Mouse (Mus musculus): ENCODE measurements around the gene Exoc4. TPM values are rescaled to one million over a fixed set of nuclear protein-coding genes. Genes with fewer than 3 reads are reported as not detected.

The Exoc4 gene
- polyA plus RNA-seq, 1 experiment from 2014 or later, result 44.6 TPM

DNA sequence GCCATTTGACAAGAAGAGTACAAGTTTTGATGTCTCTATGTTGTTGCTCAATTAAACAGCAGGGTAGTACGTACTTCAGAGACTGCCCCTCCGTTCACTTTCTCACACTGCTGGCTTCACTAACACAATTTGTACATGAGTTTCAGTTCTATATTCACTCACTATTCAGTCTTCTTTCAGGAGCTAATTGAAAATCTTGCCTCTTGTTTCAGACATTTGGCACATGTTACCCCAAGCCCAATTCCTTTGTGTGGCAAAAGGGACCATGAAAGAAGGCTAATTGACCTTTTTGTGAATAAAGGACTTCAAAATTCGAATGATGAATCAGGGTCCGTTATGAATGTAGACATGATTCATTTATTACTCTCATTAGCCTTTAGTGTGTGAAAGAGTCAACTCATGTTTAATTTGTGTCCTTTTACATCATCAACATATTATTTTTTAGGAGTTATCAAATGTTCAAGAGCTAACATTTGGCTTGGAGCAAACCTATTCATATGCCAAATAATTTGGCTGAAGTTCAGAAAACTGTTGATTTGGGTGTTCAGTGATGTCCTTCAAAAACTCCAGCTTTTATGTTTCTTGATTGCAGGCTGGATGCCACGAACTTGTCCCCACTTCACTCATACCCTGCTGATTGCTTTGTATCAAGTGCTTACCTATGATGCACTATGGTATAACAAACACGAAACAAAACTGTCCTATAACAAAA is 467.5 kb downstream of the Exoc4 start:
- DNase-seq (ENCODE audit: low spot score) (no peak), ATAC-seq (ENCODE audit: low FRiP score) (no peak)
- 82% methylated on average over 6 of the region's 6 CpGs for WGBS
- Histone ChIP-seq H3K27ac (ENCODE audit: low read depth, low read length) (no peak overlapping the region), H3K4me1 (replicated peaks; ENCODE audit: control insufficient read depth, insufficient read depth, low read length) (no peaks in the 10 kb centered on the region), H3K4me2 (replicated peaks; ENCODE audit: low read depth, low read length) (no peak overlapping the region), H3K36me3 (ENCODE audit: control insufficient read depth, insufficient read depth, low read length) (no peaks in the 10 kb centered on the region), H3K9ac (ENCODE audit: low read depth, low read length) (no peak overlapping the region), H3K27me3 (ENCODE audit: control insufficient read depth, insufficient read depth, low read length) (no peaks in the 10 kb centered on the region), H3K4me3 (ENCODE audit: low read depth, low read length) (no peak overlapping the region), H3K9me3 (ENCODE audit: control insufficient read depth, low read length) (no peaks in the 10 kb centered on the region)

DNA sequence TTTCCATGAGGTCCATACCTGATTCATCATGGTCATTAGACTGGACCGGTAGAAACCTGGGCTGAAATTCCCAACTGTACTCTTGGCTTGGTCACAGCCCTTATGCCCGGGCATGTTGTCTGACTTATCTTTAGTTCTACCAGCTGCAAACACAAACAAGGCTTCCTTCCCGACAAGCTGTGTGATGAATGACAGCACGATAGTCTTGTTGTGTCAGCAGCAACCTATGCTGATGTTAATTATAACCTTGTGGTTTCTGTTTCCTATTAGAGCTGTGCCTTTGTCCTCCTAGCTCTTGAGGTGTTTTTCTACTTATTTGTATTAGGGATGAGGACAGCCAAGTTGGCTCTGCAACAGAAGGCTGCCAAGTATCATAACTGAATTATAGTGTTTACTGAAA is 472.3 kb downstream of the Exoc4 start:
- Histone ChIP-seq H3K27me3 (ENCODE audit: control insufficient read depth, insufficient read depth, low read length) (no peaks in the 10 kb centered on the region), H3K4me1 (replicated peaks; ENCODE audit: control insufficient read depth, insufficient read depth, low read length) (no peaks in the 10 kb centered on the region), H3K9ac (ENCODE audit: low read depth, low read length) (no peak overlapping the region), H3K4me3 (ENCODE audit: low read depth, low read length) (no peak overlapping the region), H3K36me3 (ENCODE audit: control insufficient read depth, insufficient read depth, low read length) (no peaks in the 10 kb centered on the region), H3K27ac (ENCODE audit: low read depth, low read length) (no peak overlapping the region), H3K9me3 (ENCODE audit: control insufficient read depth, low read length) (no peaks in the 10 kb centered on the region), H3K4me2 (replicated peaks; ENCODE audit: low read depth, low read length) (no peak overlapping the region)
- 68% methylated on average over 4 of the region's 4 CpGs for WGBS
- DNase-seq (ENCODE audit: low spot score) (no peak), ATAC-seq (ENCODE audit: low FRiP score) (no peak)

DNA sequence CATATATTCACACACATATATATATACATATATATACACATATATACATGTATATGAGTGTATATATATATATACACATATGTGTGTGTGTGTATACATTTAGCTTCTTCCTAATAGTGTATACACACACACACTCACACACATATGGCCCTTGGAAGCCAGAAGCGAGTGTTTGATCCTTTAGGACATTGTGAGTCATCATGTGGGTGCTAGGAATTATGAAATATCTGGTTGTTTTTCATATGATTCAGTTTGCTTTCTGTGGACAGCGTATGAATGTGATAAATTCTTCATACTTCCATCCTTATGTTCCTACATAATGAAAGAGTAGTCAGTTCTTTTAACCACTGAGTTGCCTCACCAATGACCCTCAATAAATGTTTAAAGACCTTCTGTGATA is 473.9 kb downstream of the Exoc4 start:
- 90% methylated on average over 2 of the region's 2 CpGs for WGBS
- no peak for ATAC-seq (ENCODE audit: low FRiP score)
- no peak for DNase-seq (ENCODE audit: low spot score)
- Histone ChIP-seq H3K4me2 (replicated peaks; ENCODE audit: low read depth, low read length) (no peak overlapping the region), H3K4me3 (ENCODE audit: low read depth, low read length) (no peak overlapping the region), H3K27me3 (ENCODE audit: control insufficient read depth, insufficient read depth, low read length) (no peaks in the 10 kb centered on the region), H3K36me3 (ENCODE audit: control insufficient read depth, insufficient read depth, low read length) (no peaks in the 10 kb centered on the region), H3K9ac (ENCODE audit: low read depth, low read length) (no peak overlapping the region), H3K9me3 (ENCODE audit: control insufficient read depth, low read length) (no peaks in the 10 kb centered on the region), H3K4me1 (replicated peaks; ENCODE audit: control insufficient read depth, insufficient read depth, low read length) (no peaks in the 10 kb centered on the region), H3K27ac (ENCODE audit: low read depth, low read length) (no peak overlapping the region)

DNA sequence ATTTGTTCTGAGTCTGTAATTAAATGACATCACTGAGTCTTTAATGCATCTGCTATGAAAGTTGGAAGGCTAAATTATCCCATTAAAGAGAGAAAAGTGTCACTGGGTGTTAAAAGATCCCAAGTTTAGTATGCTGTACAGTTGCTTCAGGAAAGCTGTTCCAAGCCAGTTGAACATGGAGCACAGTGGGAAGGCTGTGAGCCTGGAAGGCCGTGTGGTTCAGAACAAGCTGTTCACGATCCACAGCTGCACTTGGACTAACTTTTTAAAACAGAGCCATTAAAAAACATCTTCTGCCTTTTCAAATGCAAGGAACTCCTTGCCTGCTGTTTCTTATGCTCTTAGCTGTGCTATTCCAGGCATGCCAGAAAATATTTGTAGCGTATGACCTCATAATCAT is 475.7 kb downstream of the Exoc4 start:
- no peak overlapping the region for H3K9ac ChIP-seq (ENCODE audit: low read depth, low read length)
- H3K4me3 ChIP-seq (ENCODE audit: low read depth, low read length), result no peak overlapping the region
- no peak overlapping the region for H3K27ac ChIP-seq (ENCODE audit: low read depth, low read length)
- WGBS, result 86% methylated on average over 3 of the region's 3 CpGs
- H3K4me1 ChIP-seq (replicated peaks; ENCODE audit: control insufficient read depth, insufficient read depth, low read length), result no peaks in the 10 kb centered on the region
- H3K36me3 ChIP-seq (ENCODE audit: control insufficient read depth, insufficient read depth, low read length), result no peaks in the 10 kb centered on the region
- no peak overlapping the region for H3K4me2 ChIP-seq (replicated peaks; ENCODE audit: low read depth, low read length)
- H3K27me3 ChIP-seq (ENCODE audit: control insufficient read depth, insufficient read depth, low read length), result no peaks in the 10 kb centered on the region
- ATAC-seq (ENCODE audit: low FRiP score) (no peak), DNase-seq (ENCODE audit: low spot score) (no peak)
- no peaks in the 10 kb centered on the region for H3K9me3 ChIP-seq (ENCODE audit: control insufficient read depth, low read length)

DNA sequence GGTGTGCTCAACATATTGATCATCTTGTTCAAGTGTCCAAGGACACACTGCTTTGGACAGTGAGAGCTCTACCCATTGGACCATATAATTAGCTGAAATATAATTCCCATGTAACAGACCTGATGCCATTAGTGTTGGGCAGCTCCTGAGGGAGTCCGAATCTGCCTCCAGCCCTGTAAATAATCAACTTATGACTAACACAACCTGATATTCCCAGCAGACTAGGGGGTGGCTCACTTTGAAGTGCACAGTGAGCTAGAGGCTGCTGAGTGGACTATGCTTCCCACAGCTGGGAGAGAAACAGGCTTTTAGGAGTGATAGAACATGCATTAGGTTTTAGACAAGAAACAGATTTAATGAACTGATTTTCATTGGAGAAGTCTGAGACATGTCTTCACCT is 478.4 kb downstream of the Exoc4 start:
- WGBS, result 66% methylated on average over 1 of the region's 1 CpGs
- no peak overlapping the region for H3K4me2 ChIP-seq (replicated peaks; ENCODE audit: low read depth, low read length)
- no peaks in the 10 kb centered on the region for H3K4me1 ChIP-seq (replicated peaks; ENCODE audit: control insufficient read depth, insufficient read depth, low read length)
- DNase-seq (ENCODE audit: low spot score), result no peak
- ATAC-seq (ENCODE audit: low FRiP score), result no peak
- no peaks in the 10 kb centered on the region for H3K9me3 ChIP-seq (ENCODE audit: control insufficient read depth, low read length)
- H3K9ac ChIP-seq (ENCODE audit: low read depth, low read length), result no peak overlapping the region
- no peak overlapping the region for H3K27ac ChIP-seq (ENCODE audit: low read depth, low read length)
- H3K4me3 ChIP-seq (ENCODE audit: low read depth, low read length), result no peak overlapping the region
- no peaks in the 10 kb centered on the region for H3K36me3 ChIP-seq (ENCODE audit: control insufficient read depth, insufficient read depth, low read length)
- H3K27me3 ChIP-seq (ENCODE audit: control insufficient read depth, insufficient read depth, low read length), result no peaks in the 10 kb centered on the region

DNA sequence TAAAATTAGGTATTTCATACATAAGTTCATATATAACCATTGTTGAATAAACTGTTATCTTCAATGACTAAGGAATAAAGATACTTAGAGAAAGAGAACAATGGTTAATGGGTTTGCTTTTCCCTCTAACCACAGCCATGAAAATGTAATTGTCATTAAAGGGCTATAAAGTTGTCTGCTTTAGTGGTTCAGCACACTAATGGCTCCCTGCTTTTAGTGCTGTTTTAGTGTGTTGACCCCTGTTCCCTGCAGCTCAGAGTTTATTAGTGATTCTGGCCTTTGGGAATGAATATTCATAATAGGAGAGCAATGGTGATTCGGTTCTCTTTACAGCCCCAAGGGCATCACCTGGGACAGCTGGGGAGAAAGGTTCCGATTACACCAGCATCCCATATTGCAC is 483.3 kb downstream of the Exoc4 start:
- Histone ChIP-seq H3K27ac (ENCODE audit: low read depth, low read length) (no peak overlapping the region), H3K36me3 (ENCODE audit: control insufficient read depth, insufficient read depth, low read length) (no peaks in the 10 kb centered on the region), H3K4me2 (replicated peaks; ENCODE audit: low read depth, low read length) (no peak overlapping the region), H3K4me1 (replicated peaks; ENCODE audit: control insufficient read depth, insufficient read depth, low read length) (no peaks in the 10 kb centered on the region), H3K27me3 (ENCODE audit: control insufficient read depth, insufficient read depth, low read length) (no peaks in the 10 kb centered on the region), H3K9me3 (ENCODE audit: control insufficient read depth, low read length) (no peaks in the 10 kb centered on the region), H3K9ac (ENCODE audit: low read depth, low read length) (no peak overlapping the region), H3K4me3 (ENCODE audit: low read depth, low read length) (no peak overlapping the region)
- DNase-seq (ENCODE audit: low spot score), result no peak
- 58% methylated on average over 2 of the region's 2 CpGs for WGBS
- no peak for ATAC-seq (ENCODE audit: low FRiP score)

DNA sequence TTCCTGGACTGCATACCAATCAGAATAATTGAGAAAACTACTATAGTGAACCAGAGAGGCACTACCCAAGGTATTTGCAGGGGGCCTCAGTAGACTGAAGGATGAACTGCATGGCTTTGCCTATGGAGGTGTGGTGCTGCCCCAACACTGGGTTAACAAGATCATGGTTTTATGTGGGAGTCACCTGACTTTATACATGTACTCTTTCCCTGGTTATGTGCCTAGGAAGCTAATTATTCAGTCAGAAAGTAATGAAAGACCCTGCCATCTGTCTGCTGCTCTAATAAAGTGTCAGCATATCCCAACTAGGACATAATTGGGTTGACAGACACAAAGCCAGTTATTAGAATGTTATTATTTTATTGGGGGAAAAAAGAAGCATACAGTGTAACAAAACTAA is 484.7 kb downstream of the Exoc4 start:
- Histone ChIP-seq H3K9me3 (ENCODE audit: control insufficient read depth, low read length) (no peaks in the 10 kb centered on the region), H3K4me3 (ENCODE audit: low read depth, low read length) (no peak overlapping the region), H3K4me2 (replicated peaks; ENCODE audit: low read depth, low read length) (no peak overlapping the region), H3K4me1 (replicated peaks; ENCODE audit: control insufficient read depth, insufficient read depth, low read length) (no peaks in the 10 kb centered on the region), H3K27ac (ENCODE audit: low read depth, low read length) (no peak overlapping the region), H3K27me3 (ENCODE audit: control insufficient read depth, insufficient read depth, low read length) (no peaks in the 10 kb centered on the region), H3K36me3 (ENCODE audit: control insufficient read depth, insufficient read depth, low read length) (no peaks in the 10 kb centered on the region), H3K9ac (ENCODE audit: low read depth, low read length) (no peak overlapping the region)
- ATAC-seq (ENCODE audit: low FRiP score) (no peak), DNase-seq (ENCODE audit: low spot score) (no peak)

DNA sequence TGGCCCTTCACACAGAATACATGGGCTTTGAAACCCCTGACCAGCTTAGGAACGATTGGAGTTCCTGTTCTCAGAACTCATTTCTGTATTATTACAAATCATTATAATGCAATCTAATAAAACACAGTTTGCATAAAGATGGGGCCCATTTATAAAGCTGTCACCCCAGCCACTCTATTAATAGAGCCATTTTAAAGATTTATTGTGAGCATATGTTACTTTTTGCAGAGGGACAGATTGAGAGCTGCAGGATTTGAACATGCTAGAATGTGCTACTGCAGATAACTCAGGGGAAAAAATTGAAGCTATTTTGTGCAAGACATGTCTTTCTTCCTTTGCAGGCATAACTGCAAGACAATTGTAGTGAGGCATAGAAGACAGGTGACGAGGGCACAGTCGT is 485.1 kb downstream of the Exoc4 start:
- H3K4me2 ChIP-seq (replicated peaks; ENCODE audit: low read depth, low read length), result no peak overlapping the region
- H3K4me1 ChIP-seq (replicated peaks; ENCODE audit: control insufficient read depth, insufficient read depth, low read length), result peaks cover 2% of the 10 kb centered on the region; the same call in 1 of the 2 replicates
- H3K4me3 ChIP-seq (ENCODE audit: low read depth, low read length), result no peak overlapping the region
- ATAC-seq (ENCODE audit: low FRiP score) (no peak), DNase-seq (ENCODE audit: low spot score) (no peak)
- 85% methylated on average over 3 of the region's 3 CpGs for WGBS
- H3K9me3 ChIP-seq (ENCODE audit: control insufficient read depth, low read length), result no peaks in the 10 kb centered on the region
- no peak overlapping the region for H3K9ac ChIP-seq (ENCODE audit: low read depth, low read length)
- no peaks in the 10 kb centered on the region for H3K27me3 ChIP-seq (ENCODE audit: control insufficient read depth, insufficient read depth, low read length)
- H3K36me3 ChIP-seq (ENCODE audit: control insufficient read depth, insufficient read depth, low read length), result no peaks in the 10 kb centered on the region
- H3K27ac ChIP-seq (ENCODE audit: low read depth, low read length), result 0 out of 2 replicates have a peak overlapping the region, but pooled peaks have one; percentile 33

DNA sequence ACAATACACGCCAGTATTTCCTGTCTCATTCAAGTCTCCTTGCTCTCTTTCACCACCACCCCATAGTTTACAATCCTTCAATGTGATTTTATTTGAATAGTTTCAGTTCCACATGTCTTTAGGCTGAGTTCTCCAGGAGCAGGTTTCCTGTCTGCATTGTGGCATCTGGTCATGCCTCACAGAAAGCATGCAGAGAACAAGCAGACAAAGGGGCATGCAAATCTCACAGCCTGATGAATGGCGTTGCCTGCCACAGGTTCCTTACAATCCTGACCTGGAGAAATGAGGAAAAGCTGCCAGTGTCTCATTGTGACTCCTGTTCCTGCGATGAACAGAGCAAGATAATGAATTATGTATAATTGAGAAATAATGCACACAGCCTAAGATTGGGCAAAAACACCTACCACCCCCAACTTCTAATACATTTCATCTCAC is 490.0 kb downstream of the Exoc4 start:
- Histone ChIP-seq H3K27me3 (ENCODE audit: control insufficient read depth, insufficient read depth, low read length) (no peaks in the 10 kb centered on the region), H3K4me3 (ENCODE audit: low read depth, low read length) (no peak overlapping the region), H3K9me3 (ENCODE audit: control insufficient read depth, low read length) (no peaks in the 10 kb centered on the region), H3K9ac (ENCODE audit: low read depth, low read length) (no peak overlapping the region), H3K27ac (ENCODE audit: low read depth, low read length) (peak overlapping the region; percentile 51; the same call in 1 of the 2 replicates), H3K4me1 (replicated peaks; ENCODE audit: control insufficient read depth, insufficient read depth, low read length) (peaks cover 2% of the 10 kb centered on the region; the same call in 1 of the 2 replicates), H3K4me2 (replicated peaks; ENCODE audit: low read depth, low read length) (no peak overlapping the region), H3K36me3 (ENCODE audit: control insufficient read depth, insufficient read depth, low read length) (no peaks in the 10 kb centered on the region)
- peak; percentile 82 for ATAC-seq (ENCODE audit: low FRiP score)
- WGBS, result 22% methylated on average over 3 of the region's 3 CpGs
- peak; percentile 48 for DNase-seq (ENCODE audit: low spot score)

Data from hindbrain, embryonic 11.5 days (tissue).